Mouse (Mus musculus): ENCODE results near the gene Arfip1. TPM values are rescaled to one million over a fixed set of nuclear protein-coding genes. Genes with fewer than 3 reads are reported as not detected.

Arfip1 gene
- 30.4 to 33.1 TPM (median 31.6 TPM) in 4 replicates for total RNA-seq (2023; ENCODE audit: inconsistent age)

DNA sequence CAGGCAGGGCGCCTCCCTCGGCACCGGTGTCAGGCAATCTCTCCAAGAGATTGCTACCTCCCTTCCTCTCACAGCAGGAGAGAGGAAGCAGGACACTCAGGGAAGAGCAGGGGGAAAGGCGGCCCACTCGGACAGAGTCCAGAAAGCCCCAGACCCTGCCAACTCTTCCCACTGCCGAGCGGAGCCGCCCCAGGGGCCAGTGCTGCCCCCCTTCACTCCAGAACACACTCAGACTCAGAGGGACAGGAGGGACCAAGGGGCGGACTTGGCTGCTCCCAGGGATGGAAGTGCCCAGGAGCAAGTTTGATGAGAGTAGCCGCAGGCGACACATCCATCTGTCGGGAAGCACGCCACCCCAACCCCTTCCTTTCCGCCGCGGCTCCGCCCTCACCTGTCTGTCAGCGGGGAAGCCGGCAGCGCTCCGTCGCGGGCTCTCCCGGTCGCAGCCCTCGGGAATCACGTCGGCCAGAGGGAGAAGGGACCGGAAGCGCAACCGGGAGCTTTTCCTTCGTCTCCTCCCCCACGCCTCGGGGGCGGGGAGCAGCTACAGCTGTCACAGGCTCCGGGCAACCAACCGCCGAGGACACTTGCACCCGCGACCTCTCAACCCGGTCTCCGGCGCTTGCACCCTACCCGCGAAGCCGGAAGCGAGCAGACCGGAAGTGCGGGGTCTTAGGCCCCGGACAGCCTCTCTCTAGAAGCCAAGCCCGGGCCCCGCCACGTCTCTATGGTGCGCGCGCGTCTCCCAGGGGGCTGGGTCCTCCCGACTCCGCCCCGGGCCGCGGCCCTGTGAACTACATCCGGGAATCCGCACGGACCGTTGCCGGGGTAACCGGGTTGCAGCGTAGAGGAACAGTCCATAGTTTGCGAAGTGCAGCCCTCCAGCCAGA is at the start of gene Arfip1:
Gene Arfip1 (minus strand): TSS at position 603 of the 890 bp plus-strand sequence.

DNA sequence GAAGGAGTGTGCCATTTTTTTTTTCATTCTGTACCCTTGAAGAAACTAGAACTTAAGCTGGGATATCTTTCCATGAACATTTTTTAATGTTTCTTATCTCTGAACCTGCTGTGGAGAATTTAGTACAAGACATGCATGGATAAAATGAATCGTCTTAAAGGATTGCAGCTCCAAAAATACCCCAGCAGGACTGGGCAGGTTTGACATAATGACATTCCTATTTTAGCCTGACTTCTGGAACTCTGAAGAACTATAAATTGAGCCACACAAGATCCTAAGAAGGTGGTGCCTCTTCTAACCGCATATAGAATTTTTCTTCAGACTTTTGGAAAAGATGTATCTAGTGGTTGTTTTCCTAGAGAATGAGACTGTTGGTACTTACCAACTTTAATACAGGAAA is 10.8 kb upstream of the Arfip1 start, which contains the start of gene Tigd4:
Gene Tigd4 (plus strand): TSS at position 301 of the 400 bp plus-strand sequence.

DNA sequence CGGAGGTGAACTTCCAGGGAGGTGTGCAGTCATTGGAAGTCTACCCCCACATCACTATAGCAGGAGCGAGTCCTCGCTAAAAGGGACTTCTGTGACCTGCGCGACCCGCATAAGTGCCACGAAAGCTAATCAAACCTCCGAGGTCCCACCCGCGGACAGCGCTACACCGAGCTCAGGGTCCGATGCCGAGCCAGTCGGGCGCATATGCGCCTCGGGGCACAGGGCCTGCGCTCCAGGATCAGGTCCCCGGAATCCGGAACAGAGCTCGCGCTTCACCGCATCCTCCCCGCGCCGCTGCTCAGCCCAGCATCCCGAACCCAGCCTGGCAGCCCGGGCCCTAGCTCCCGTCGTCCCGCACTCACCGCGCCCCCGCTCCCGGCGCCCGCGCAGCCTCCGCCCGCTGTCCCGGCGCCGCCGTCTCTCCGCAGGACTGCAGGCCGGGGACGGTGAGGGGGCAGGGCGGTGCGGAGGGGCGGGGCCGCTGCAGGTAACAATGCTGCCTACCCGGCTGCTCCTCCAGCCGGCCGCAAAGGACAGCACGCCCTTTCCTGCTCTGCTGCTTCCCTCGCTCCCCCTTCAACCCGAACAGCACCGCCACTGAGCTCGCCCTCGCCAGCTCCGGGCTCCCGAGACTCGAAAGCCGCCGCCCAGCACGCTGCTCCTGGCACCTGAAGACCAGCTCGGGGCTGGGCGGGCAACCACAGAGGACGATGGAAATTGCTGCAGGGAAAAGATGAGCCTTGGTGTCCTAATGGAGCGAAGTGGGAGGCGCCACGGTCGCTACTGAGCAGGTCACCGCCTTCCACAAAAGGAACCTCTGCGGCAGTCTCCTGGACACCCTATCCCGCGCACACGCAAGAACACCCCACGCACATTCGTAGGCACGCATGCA is 102.2 kb downstream of the Arfip1 start, which contains the start of gene Fhdc1:
Gene Fhdc1 (minus strand): TSS at position 424 of the 892 bp plus-strand sequence.

Other genes with a start within 250 kb of the Arfip1 start
- 0.30 to 1.7 TPM in 2 of 4 replicates, not detected in the others for gene Fhdc1, start 102.2 kb downstream of the Arfip1 start, total RNA-seq (2023; ENCODE audit: inconsistent age)
- gene Tigd4, start 10.9 kb upstream of the Arfip1 start, total RNA-seq (2023; ENCODE audit: inconsistent age): not detected in 4 replicates
- 35.5 to 47.2 TPM (median 43.2 TPM) in 4 replicates for gene Tmem154, start 83.6 kb upstream of the Arfip1 start, total RNA-seq (2023; ENCODE audit: inconsistent age)
- 31.3 to 35.0 TPM (median 32.6 TPM) in 4 replicates for gene Fbxw7, start 232.6 kb upstream of the Arfip1 start, total RNA-seq (2023; ENCODE audit: inconsistent age)